Mouse (Mus musculus): ENCODE data around the gene Gm49711. TPM values are rescaled to one million over a fixed set of nuclear protein-coding genes. Genes with fewer than 3 reads are reported as not detected.

Gm49711 gene
- polyA plus RNA-seq (2012; rRNA removed), result 0.07 TPM in 1 of 2 replicates, not detected in the other

DNA sequence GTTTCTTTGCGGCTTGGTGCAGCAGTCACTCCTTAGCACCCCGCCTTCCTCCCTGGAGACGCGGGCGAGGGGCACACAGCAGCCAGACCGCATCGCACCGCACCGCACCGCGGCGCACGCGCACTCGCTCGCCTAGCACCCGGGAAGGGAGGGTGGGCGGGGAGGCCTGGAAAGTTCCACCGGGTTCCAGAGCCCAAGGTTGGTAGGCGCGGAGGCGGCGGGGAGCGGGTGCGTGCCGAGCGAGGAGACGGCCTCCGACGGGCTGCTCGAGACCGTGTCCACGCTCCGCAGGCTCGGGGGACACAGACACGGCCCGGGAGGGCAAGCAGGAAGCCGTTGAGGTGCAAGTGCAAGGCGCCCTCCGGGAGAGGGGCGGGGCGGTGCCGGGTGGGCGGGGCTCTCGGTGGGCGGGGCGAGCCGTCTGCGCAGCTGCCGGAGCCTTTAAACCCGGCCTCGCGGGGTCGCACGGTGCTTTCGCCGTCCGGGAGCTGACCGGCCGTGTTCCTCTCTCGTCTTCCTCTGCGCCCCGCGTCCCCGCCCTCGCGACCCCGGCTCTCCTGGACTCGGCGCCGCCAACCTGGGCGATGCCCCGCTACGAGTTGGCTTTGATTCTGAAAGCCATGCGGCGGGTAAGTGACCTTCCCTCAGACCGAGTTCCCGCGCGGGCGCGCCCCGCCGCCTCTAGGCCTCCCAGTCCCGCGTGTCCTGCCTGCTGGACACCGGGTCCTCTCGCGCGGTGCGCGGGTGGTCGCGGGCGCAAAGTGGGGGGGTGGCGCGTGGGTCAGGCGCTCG, at the start of gene Gm49711, which contains the start of the genes Mrps6 and Slc5a3:
Gm49711 (plus strand) TSS at position 465 of the 792 bp plus-strand sequence.
Mrps6 (plus strand) TSS at position 419 of the 792 bp plus-strand sequence.
Slc5a3 (plus strand) TSS at position 471 of the 792 bp plus-strand sequence.
- DNase-seq (ENCODE audit: low spot score), result peak; percentile 93

DNA sequence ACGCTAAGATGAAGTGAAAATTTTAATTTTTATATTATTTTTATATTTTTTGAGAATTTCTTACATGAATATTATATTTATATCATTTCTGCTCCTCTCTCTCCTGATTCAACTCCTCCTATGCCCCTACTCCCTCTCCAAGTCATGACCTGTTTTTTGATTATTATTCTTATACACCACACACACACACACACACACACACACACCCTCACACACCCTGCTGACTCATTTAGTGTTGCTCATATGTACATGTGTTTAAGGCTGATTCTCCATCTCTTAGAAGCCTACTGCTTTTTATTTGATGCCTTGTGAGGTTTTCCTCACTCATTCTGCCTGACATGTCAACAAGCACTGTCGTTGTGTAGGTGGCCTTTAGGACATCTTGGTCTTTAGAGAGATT, 48.5 kb upstream of the Gm49711 start:
- no peak for DNase-seq (ENCODE audit: low spot score)

DNA sequence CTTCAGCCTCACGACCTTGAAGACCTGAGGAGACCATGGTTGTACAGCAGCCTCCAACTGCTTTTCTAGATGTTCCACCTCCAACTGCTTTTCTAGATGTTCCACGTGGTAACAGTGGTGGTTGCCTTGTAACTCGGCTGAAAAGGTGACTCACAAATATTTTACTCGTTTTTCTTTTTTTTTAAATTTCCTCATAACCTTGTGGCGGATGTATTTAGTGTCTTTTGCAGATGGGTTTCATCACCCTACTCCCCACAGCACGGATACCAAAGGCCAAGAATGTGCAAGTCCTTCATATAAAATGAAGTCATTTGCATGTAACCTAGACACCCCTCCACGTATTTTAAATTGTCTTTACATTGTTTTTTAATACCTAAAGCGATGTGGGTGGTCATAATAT, 41.3 kb upstream of the Gm49711 start:
- DNase-seq (ENCODE audit: low spot score), result no peak

DNA sequence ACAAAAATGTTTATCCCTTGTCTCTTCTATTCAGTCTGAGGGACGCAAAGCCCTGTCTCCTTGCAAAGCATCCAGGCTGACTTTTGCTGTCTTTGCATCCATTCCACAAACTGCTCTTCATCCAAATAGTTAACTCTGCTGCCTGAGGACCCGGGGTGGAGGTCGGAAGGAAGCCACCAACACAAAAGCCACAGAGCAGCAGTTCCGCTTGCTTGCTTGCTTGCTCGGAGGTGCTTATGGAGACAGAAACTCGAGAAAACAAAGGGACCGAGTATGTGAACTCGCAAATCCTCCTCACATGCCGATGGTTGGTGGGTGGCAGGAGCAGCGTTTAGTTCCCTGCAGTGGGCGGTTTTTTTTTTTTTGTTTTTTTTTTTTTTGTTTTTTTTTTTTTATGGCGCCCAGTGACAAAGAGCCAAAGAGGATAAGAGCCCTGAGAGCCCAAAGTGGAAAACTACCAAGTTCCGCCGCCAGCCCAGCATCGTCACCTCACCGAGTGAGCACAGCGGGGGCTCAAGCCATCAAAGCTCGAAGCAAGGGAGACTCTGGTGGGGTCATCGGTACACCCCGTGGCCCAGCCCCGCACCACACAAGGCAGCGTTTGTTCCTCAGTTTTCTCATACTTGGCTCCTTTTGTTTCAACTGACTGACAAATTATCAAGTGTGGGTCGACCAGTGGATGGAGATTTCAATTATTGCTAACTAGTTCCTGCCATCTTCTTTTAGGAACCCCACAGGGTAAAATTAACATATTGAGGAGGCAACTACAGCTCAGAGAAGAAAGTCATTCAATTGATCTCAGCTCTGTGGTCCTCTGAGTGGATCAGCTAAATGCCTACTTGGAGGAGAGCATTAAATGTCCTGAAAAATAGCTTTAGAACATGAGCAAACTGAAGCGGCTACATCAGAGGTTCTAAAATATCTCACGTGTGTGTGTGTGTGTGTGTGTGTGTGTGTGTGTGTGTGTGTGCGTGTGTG, 38.7 kb upstream of the Gm49711 start:
- no peak for DNase-seq (ENCODE audit: low spot score)

DNA sequence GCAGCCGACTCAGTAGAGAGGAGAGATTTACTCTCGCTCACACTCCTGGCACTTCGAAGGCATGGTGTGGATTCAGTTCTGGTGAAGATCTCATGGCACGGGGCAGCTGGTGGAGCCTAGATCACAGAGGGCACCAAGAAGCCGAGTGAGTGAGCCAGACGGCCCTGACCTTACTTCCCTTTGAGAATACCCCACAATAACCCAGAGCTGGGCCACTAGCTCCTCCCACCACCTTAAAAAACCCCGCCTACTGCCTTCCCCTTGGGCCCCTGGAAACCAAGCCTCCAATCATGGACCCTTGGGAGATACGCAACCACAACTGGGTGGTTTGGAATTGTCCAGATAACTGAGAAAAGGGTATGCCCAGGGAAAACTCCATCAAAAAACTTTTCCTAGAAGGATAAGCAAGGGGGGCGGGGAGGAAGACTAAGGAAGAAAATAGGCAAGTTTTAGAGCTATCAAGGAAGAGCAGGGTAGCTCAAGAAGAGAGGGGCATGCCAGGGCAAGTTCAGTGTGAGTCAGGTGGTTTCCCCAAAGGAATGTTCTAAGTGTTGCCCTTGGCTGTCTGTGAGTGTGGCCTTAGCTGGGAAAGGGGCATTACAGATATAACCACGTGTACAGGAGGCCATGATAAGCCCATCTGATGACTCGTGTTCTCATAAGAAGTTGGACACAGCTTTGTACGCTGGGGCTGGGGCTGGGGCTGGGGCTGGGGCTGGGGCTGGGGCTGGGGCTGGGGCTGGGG, 36.3 kb upstream of the Gm49711 start:
- no peak for DNase-seq (ENCODE audit: low spot score)

DNA sequence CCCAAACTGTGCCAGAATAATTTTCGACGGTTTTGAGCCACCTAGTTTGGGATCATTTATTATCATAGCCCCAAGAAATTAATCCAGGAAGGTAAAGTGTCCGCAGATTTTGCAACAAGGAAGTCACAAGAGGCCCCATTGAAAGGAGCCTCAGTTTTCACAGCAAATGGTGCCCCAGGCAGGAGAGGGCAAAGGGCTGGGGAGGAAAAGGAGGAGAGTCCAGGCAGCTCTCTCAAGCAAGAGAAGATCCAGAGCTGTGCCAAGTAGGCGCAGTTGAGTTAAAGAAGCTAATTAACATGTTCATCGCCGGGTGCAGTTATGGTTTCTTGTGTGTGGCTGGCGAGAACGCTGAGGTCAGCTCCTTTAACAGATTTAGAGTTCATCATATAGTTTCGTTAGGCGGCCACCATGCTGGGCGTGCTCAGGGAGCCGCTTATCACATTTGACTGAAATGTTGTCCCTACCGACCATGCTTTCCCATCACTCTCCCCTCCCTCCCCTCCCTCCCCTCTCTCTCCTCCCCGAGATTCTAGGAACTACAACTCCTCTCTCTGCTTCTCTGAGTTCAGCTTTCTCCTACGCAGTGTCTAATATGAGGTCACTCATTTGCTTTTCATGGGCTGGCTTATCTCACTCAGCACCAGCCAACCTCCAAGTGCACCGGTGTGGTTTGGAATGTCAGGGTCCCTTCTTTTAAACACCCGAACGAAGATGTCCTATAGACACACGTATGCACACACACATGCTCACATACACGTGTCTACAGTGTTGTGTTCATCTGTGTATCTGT, 35.4 kb upstream of the Gm49711 start:
- DNase-seq (ENCODE audit: low spot score), result no peak

DNA sequence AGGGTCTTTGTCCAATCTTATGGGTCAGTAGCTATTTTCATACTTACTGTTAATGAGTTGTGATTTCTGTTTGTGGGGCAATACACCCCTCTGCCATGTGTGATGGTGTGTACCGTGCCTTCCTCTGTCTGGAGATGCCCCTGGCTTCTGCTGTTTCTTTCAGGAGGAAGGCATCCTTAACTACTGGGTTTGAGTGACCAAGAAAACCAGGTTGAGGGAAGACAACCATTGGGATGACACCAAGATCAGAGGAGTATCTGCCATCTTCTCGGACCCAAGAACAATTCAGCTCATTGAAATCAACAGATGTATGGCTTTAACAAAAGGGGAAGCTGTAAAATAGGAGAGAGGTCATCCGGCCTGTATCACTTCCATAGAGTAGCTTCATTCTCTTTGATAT, 24.8 kb upstream of the Gm49711 start:
- no peak for DNase-seq (ENCODE audit: low spot score)

DNA sequence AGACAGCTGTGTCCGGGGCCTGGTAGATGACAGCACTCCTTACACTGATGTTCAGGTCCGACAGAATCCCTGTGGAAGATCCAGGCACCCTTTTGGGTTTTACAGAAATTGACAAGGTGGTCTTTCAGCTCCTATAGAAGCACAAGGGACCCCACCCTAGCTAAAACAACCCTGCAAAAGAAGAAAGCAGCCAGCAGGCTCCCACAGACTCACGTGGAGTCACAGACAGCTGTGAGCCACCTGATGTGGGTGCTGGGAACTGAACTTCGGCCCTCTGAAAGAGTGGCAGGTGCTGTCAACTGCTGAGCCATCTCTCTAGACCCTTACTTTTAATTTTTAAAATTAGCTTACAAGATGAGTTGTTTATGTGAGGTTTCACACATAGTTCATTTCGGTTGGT, 23.4 kb upstream of the Gm49711 start:
- no peak for DNase-seq (ENCODE audit: low spot score)

DNA sequence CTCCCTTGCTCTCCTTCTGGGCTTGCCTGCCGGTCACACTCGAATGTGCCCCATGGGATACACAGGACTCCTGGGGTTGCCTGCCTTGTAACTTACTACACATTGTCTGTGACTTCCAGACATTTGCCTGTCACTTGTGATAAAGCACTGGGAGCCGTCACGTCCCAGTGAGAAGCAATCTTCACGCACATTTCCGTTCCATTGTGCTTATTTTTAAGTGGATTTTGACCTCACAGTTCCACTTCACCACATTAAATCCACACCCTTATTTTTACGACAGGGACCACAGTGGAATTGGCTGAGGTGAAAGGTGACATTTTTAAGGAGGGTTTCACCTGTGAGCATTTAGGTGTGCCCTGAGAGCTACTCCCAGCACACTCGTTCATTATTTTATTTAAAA, 21.4 kb upstream of the Gm49711 start:
- DNase-seq (ENCODE audit: low spot score), result no peak

DNA sequence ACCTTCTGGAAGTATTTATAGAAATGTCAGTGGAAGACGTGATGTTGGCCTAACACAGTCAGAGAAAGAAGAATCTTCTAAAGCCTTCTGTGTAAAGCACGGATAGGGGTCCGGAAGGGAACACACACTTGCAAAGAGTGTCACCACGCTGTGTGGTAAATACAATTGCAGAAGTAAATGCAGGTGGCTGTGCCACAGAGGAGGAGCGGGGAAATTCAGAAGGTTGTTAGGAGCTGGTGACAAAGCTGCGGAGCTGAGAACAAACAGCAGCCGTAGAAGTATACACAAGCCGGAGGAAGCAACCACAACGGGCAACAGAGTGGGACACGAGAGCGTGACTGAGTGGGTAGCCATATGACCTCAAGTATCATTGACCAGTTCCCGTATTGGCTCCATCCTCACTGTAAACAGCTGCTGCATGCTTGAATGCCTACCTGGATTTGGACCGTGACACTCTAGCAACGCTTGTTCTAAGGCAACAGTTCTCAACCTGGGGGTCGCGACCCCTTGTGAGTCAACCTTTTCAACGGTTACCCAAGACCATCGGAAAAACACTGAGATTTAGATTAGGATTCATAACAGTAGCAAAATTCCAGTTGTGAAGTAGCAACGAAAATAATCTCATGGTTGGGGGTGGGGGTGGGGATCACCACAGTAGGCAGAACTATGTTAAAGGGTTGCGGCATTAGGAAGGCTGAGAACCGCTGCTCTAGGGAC, 20.1 kb upstream of the Gm49711 start:
- DNase-seq (ENCODE audit: low spot score), result no peak

DNA sequence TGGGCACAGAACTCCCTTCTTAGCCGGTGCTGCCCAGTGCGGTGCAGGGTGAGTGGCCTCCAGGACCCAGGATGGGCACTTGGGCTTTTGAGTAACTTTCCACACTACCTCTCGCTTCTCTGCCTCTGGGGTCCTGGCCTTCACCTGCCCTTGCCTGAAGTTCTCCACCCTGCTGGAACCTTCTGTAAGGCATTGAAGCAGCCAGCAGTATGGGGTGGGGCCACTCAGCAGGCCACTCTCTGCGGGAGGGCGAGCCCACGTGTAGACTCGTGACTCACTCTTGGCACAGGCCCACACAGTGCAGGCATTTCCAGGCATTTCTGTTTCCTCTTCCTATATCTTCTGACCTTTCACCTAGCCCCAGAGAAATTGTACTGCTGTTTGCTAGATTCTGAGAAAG, 18.7 kb upstream of the Gm49711 start:
- no peak for DNase-seq (ENCODE audit: low spot score)

DNA sequence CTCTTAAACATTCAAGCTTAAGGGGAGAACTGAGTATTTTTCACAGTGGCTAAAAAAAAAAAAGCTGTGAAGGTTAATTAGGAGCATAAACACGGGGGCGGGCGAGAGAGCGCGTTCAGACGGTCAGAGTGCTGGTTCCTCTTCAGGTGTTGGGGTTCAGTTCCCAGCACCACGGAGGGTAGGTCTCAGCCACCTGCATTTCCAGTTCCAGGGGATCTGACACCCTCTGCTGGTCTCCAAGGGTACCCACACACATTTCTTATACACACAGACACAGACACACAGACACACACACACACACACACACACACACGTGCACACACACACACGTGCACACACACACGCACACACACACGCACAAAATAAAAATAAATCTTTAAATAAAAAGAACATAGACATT, 18.1 kb upstream of the Gm49711 start:
- no peak for DNase-seq (ENCODE audit: low spot score)

DNA sequence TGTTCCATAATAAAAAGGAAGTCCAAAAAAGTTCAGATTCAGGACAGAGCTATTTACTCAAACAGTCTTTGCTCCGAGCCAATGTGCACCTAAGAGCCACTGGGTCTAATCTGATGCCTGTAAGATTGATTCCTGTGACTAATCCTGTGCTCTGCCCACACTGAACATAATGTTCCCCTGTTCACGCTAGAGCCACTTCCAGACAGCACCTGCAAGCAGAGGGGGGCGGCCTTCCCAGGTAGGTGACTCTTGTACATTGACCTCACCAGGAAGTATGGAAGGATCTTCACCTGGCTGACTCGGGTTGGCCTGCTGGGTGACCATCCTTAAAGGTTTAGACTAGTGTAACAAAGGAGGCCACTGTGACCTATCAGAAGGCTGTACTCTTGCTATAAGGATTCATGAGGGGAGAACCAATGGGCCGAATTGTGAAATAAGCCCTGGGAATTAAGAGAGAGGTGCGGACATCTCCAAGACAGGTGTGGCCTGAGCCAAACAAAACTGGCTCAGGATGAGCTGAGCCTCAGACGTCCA, 6.3 kb upstream of the Gm49711 start:
- DNase-seq (ENCODE audit: low spot score), result no peak

DNA sequence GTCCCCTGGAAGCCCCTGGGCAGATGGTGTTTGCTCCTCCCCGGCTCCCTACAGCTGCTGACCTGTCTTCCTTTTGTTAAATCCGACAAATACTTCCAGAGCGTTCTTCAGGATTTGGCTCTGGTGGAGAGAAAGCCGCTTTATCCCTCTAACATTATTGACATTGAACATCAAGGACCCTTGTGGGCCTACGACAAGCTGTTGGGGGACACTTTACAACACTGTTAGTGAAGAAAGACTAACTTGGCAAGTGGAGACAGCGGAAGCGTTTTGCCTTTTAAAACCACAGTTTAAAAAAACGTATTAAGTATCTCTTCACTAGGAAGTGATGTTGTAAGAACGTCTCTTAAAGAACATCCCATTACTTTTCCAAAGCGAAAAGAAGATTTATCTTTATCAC, 5.5 kb upstream of the Gm49711 start:
- no peak for DNase-seq (ENCODE audit: low spot score)

DNA sequence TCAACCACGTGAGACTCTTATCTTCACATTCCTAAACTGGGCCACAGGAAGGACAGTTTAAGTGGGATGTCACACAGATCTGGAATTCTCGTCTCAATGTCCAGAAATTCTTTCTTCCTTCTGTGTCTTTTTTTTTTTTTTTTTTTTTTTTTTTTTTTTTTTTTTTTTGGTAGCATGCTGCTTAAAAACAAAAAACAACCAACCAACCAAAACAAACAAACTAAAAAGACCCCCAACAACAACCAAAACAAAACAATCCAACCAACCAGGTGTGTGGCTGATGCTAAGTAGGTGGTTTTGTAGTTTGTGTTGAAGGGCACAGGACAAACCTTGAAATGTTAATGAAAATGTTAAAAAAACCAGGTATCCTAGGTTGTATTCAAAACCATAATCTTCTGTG, 1.4 kb upstream of the Gm49711 start:
- DNase-seq (ENCODE audit: low spot score), result no peak

DNA sequence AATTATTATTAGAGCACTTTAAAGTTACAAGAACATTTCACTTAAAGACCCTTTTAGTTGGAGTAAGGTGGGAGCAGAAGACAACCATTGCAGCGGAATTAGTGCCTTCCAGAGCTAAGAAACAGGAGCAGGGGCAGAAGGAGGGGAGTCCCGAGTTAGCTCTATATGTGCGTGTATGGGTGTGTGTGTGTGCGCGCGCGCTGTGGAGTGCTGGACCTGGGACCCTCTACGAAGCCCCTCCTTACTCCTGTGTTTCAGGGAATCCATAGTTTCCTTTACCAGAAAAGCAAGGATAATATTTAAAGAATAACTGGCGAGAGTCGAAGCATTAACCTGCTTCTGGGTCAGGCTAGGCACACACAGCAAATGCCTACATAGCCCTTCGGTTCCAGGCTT, 662 bp upstream of the Gm49711 start:
- no peak for DNase-seq (ENCODE audit: low spot score)

DNA sequence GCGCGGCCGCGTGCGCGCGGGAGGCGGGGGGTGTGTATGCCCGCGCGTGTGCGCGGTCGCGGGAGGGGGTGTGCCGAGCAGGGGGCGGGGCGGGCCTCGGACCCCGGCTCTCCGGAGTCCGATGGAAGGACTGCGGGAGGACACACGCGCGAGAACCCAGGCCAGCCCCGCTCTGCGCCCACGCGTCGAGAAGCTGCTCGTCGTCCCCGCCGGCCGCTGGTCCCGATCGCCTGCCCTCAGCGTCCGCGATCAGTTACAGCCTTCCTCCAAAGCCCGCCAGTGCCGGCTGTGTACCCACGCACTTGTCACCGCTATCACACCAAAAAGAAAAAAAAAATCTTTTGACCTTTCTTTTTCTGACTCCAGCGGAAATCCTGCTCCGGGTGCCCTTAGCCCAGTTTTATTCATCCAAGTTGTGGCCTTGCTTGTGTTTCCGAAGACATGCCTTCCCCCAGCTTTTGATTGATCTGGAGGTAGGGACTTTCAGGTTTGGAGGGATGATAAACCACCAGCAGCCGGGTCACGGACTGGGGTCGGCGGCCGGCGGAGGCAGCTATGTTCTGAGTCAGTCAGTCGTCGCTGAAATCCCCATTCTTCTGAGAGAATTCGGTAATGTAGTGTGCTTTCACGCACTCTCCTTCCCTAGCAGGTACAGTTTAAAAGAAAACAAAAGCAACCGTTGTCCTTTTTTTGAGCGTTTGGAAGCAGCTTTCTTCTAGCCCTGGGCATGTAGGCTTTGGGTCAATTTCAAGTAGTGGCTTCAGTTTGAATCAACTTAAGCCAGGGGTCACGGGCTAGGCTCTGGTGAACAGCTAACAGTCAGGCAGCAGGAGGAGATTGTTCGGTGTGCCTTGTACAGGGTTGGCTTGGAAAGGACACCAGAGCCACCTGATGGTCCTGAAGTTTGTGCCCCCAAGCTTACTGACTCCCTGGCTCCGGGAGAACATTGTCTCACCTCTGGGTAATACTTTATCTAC, 816 bp downstream of the Gm49711 start:
- DNase-seq (ENCODE audit: low spot score), result no peak

DNA sequence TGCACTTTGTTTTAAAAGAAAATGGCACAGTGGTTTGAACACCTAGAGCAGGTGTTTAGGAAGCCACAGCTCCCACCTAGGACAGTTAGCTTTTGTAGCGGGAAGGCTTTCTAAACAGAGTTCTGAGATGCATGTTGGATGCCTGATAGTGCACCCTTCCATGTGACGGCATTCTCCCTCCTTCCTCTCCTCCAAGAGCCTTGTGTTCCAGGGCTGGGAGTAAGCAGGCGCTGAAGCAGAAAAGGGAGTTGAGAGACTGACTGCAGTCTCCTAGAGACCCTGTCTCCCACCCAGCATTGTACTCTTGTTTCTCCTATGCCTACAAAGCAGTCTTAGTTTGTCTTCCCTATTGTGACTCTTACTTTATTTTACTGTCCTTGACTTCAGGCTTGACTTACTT, 2.1 kb downstream of the Gm49711 start:
- DNase-seq (ENCODE audit: low spot score), result no peak

DNA sequence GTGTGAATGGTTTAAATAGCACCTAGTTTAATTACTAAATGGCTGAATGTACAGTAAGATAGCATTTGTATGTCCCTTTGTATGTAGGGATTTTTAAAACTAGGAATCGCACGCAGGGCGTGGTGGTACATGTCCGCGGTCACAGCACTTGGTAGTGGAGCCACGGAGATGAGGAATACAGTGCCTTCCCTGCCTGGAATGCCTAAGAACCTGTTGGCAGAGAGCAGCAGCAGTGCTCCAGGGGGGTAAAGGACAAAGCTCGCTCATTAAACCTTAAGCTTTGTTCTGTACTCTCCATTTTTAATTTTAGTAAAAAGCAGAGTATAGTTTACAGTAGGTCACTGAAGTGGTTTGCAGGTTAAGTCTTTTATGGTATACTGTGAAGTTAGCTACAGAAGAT, 3.5 kb downstream of the Gm49711 start:
- no peak for DNase-seq (ENCODE audit: low spot score)

Data from urinary bladder, adult 2 months (tissue).